ENCODE assay signal across 16 mouse cellular contexts in genomic region chr5:129066541-129067230, GRCm38 (mm10). TPM values are rescaled to one million over a fixed set of nuclear protein-coding genes. Genes with fewer than 3 reads are reported as not detected.
A peak's percentile ranks its signal among the peaks of the same experiment; 100 is the strongest.
DNase-seq lines count a peak whose midpoint lies in the region; ATAC-seq and TF ChIP-seq lines count a peak whose summit lies in the region.
"Had no signal": no experiment of that assay in that cellular context is flagged by ENCODE, and none has a peak within 500 bp of the region (broad histone marks: within the 10 kb centered on the region; RNA-seq: fewer than 3 reads in every experiment).

No protein-coding gene starts in this region.

- H3K4me2 ChIP-seq in heart, embryonic 16.5 days (ENCODE audit: low read depth, low read length) = no peak overlapping the region
- H3K4me2 ChIP-seq in midbrain, embryonic 14.5 days (ENCODE audit: low read length) = no peak overlapping the region
- H3K4me2 ChIP-seq: limb, embryonic 15.5 days; midbrain, embryonic 15.5 days had no signal

- peaks cover 11% of the 10 kb centered on the region for H3K27me3 ChIP-seq in heart, embryonic 16.5 days (ENCODE audit: control insufficient read depth, insufficient read depth, low read length)
- no peaks in the 10 kb centered on the region for H3K27me3 ChIP-seq in midbrain, embryonic 14.5 days (ENCODE audit: control insufficient read depth, insufficient read depth, low read length)

- no peak for TF ChIP-seq POLR2A in embryonic fibroblast, embryonic 13.5 days (IDR thresholded peaks at IDR 0.05; ENCODE audit: low read depth, low read length)

- no peak for TF ChIP-seq CTCF in layer of hippocampus, adult 2 months (conservative IDR thresholded peaks at IDR 0.05)
- TF ChIP-seq CTCF in embryonic fibroblast, embryonic 13.5 days (IDR thresholded peaks at IDR 0.05; ENCODE audit: borderline replicate concordance, insufficient read depth, low read length) = no peak

- ATAC-seq in heart, embryonic 16.5 days (replicated peaks; ENCODE audit: extremely low read depth, insufficient read depth, low FRiP score) = no peak
- no peak for ATAC-seq in midbrain, embryonic 14.5 days (ENCODE audit: low FRiP score, low TSS enrichment)
- ATAC-seq: midbrain, embryonic 15.5 days had no signal

- H3K27ac ChIP-seq in layer of hippocampus, adult 2 months = peak overlapping the region; percentile 75
- peak overlapping the region; percentile 78; the same call in 1 of the 2 replicates for H3K27ac ChIP-seq in embryonic fibroblast, embryonic 13.5 days (ENCODE audit: insufficient read depth, low read length)
- H3K27ac ChIP-seq in heart, embryonic 16.5 days (ENCODE audit: low read length) = peak overlapping the region; percentile 13; the same call in 1 of the 2 replicates
- no peak overlapping the region for H3K27ac ChIP-seq in midbrain, embryonic 14.5 days (replicated peaks; ENCODE audit: low read depth, low read length)
- H3K27ac ChIP-seq: embryonic facial prominence, embryonic 10.5 days; hindbrain, embryonic 10.5 days; limb, embryonic 15.5 days; midbrain, embryonic 15.5 days had no signal

- DNase-seq in layer of hippocampus, adult 2 months (ENCODE audit: low spot score in 2 of 2) = no peak
- no peak for DNase-seq in layer of hippocampus, adult 11-12 months (ENCODE audit: low spot score)
- DNase-seq in lung, postnatal 25 days (ENCODE audit: low spot score) = peak; percentile 2
- DNase-seq in cerebellum, postnatal 25 days = no peak
- DNase-seq in midbrain, embryonic 14.5 days = no peak
- no peak for DNase-seq in left cerebral cortex, adult 8-10 months (ENCODE audit: low spot score in 2 of 2)
- DNase-seq: adrenal gland, postnatal 25 days; cerebellum, postnatal 10 days; kidney, postnatal 25 days; retina, postnatal 1 day had no signal

- no peak overlapping the region for H3K9ac ChIP-seq in heart, embryonic 16.5 days (ENCODE audit: low read length)
- H3K9ac ChIP-seq in midbrain, embryonic 14.5 days (replicated peaks; ENCODE audit: low read length) = no peak overlapping the region
- H3K9ac ChIP-seq: limb, embryonic 15.5 days; midbrain, embryonic 15.5 days had no signal

- H3K4me1 ChIP-seq in embryonic fibroblast, embryonic 13.5 days (ENCODE audit: control insufficient read depth, insufficient read depth, low read length) = peaks cover 4% of the 10 kb centered on the region; the same call in 1 of the 2 replicates
- peaks cover 3% of the 10 kb centered on the region; the same call in 1 of the 2 replicates for H3K4me1 ChIP-seq in heart, embryonic 16.5 days (ENCODE audit: control insufficient read depth, insufficient read depth, low read length)
- peaks cover 4% of the 10 kb centered on the region; the same call in 1 of the 2 replicates for H3K4me1 ChIP-seq in midbrain, embryonic 14.5 days (ENCODE audit: control insufficient read depth, insufficient read depth, low read length)

- H3K4me3 ChIP-seq in layer of hippocampus, adult 2 months = no peak overlapping the region
- H3K4me3 ChIP-seq in embryonic fibroblast, embryonic 13.5 days (ENCODE audit: insufficient read depth, low read length) = no peak overlapping the region
- no peak overlapping the region for H3K4me3 ChIP-seq in heart, embryonic 16.5 days (ENCODE audit: low read length)
- H3K4me3 ChIP-seq in midbrain, embryonic 14.5 days (replicated peaks; ENCODE audit: low read depth, low read length) = no peak overlapping the region
- H3K4me3 ChIP-seq: embryonic facial prominence, embryonic 10.5 days; hindbrain, embryonic 10.5 days; limb, embryonic 15.5 days; midbrain, embryonic 15.5 days had no signal

- WGBS in heart, embryonic 16.5 days = 70% methylated on average over 8 of the region's 8 CpGs
- 94% methylated on average over 8 of the region's 8 CpGs for WGBS in midbrain, embryonic 14.5 days

- H3K36me3 ChIP-seq in heart, embryonic 16.5 days (ENCODE audit: control insufficient read depth, insufficient read depth) = no peaks in the 10 kb centered on the region
- H3K36me3 ChIP-seq in midbrain, embryonic 14.5 days (ENCODE audit: control insufficient read depth, insufficient read depth, low read length) = no peaks in the 10 kb centered on the region
- H3K36me3 ChIP-seq: embryonic facial prominence, embryonic 10.5 days; hindbrain, embryonic 10.5 days; limb, embryonic 15.5 days; midbrain, embryonic 15.5 days had no signal

- H3K9me3 ChIP-seq in heart, embryonic 16.5 days (replicated peaks; ENCODE audit: control insufficient read depth, low read length) = no peaks in the 10 kb centered on the region
- H3K9me3 ChIP-seq in midbrain, embryonic 14.5 days (ENCODE audit: control insufficient read depth, low read length) = no peaks in the 10 kb centered on the region
- H3K9me3 ChIP-seq: embryonic facial prominence, embryonic 10.5 days; hindbrain, embryonic 10.5 days; limb, embryonic 15.5 days; midbrain, embryonic 15.5 days had no signal

RNA-seq across cellular contexts. Expression of gene Adgrd1, which starts 29.9 kb away (rescaled TPM):
- total RNA-seq in layer of hippocampus, adult 2 months (2021) = under 1 TPM; 0.33 to 0.39 TPM
- 1.4 and 2.5 TPM in 2 replicates for polyA plus RNA-seq in embryonic fibroblast, embryonic 13.5 days (2011; ENCODE audit: insufficient read length, low read depth, missing spikeins)
- polyA plus RNA-seq in heart, embryonic 16.5 days (2015; fragmentation: Nextera tagmentation; extraction: Ambion mirVana) = 2.6 and 3.1 TPM in 2 replicates
- polyA plus RNA-seq in midbrain, embryonic 14.5 days (2014; fragmentation: Nextera tagmentation; extraction: Ambion mirVana) = 0.07 and 0.19 TPM in 2 replicates
- 1 to 10 TPM; 2.0 to 3.1 (median 2.8) TPM for total RNA-seq in left cerebral cortex, adult 8-10 months (2022)
- polyA plus RNA-seq: embryonic facial prominence, embryonic 10.5 days had no signal

RNA-seq across cellular contexts. Expression of gene Ran, which starts 46.8 kb away (rescaled TPM):
- 100 to 1,000 TPM; 160 to 167 TPM for total RNA-seq in layer of hippocampus, adult 2 months (2021)
- polyA plus RNA-seq in embryonic fibroblast, embryonic 13.5 days (2011; ENCODE audit: insufficient read length, low read depth, missing spikeins) = 260 and 321 TPM in 2 replicates
- 327 and 358 TPM in 2 replicates for polyA plus RNA-seq in heart, embryonic 16.5 days (2015; fragmentation: Nextera tagmentation; extraction: Ambion mirVana)
- polyA plus RNA-seq in midbrain, embryonic 14.5 days (2014; fragmentation: Nextera tagmentation; extraction: Ambion mirVana) = 391 and 451 TPM in 2 replicates
- 100 to 1,000 TPM; 162 to 172 (median 168) TPM for total RNA-seq in left cerebral cortex, adult 8-10 months (2022)

RNA-seq across cellular contexts. Expression of gene Stx2, which starts 58.3 kb away (rescaled TPM):
- total RNA-seq in layer of hippocampus, adult 2 months (2021) = 10 to 100 TPM; 30.9 to 31.8 TPM
- 44.1 and 52.4 TPM in 2 replicates for polyA plus RNA-seq in embryonic fibroblast, embryonic 13.5 days (2011; ENCODE audit: insufficient read length, low read depth, missing spikeins)
- polyA plus RNA-seq in heart, embryonic 16.5 days (2015; fragmentation: Nextera tagmentation; extraction: Ambion mirVana) = 23.0 and 25.1 TPM in 2 replicates
- 10.4 and 15.6 TPM in 2 replicates for polyA plus RNA-seq in midbrain, embryonic 14.5 days (2014; fragmentation: Nextera tagmentation; extraction: Ambion mirVana)
- 10 to 100 TPM; 20.9 to 27.5 (median 22.3) TPM for total RNA-seq in left cerebral cortex, adult 8-10 months (2022)
